Mouse (Mus musculus): Measurements from ENCODE around the gene Nlrp3. TPM values are rescaled to one million over a fixed set of nuclear protein-coding genes. Genes with fewer than 3 reads are reported as not detected.

Nlrp3 gene
- total and polyA plus RNA-seq, 2 experiments from 2014 or later = 0.07 to 0.27 TPM

GRCm38 (mm10) chr11:59538387-59538786, 3.0 kb upstream of the Nlrp3 start:
- H3K9ac ChIP-seq (replicated peaks; ENCODE audit: low read length, poor library complexity, severe bottlenecking) = no peak overlapping the region
- DNase-seq (ENCODE audit: low spot score) (peak; percentile 60), ATAC-seq (ENCODE audit: low FRiP score) (no peak)
- H3K4me1 ChIP-seq (ENCODE audit: insufficient read depth, low read length) = no peaks in the 10 kb centered on the region; the same call in 1 of the 2 replicates
- WGBS = 39% methylated on average over 11 of the region's 11 CpGs
- H3K4me2 ChIP-seq (ENCODE audit: low read depth, low read length, poor library complexity, severe bottlenecking) = no peak overlapping the region
- no peak overlapping the region for H3K27ac ChIP-seq (ENCODE audit: low read depth, low read length)
- TF ChIP-seq CTCF (IDR thresholded peaks at IDR 0.05) = peak; percentile 48
- H3K9me3 ChIP-seq (ENCODE audit: low read length) = no peaks in the 10 kb centered on the region
- no peak overlapping the region for H3K4me3 ChIP-seq (ENCODE audit: low read depth, low read length)
- H3K36me3 ChIP-seq (ENCODE audit: insufficient read depth, low read length) = no peaks in the 10 kb centered on the region
- no peaks in the 10 kb centered on the region for H3K27me3 ChIP-seq (ENCODE audit: insufficient read depth, low read length)

DNA sequence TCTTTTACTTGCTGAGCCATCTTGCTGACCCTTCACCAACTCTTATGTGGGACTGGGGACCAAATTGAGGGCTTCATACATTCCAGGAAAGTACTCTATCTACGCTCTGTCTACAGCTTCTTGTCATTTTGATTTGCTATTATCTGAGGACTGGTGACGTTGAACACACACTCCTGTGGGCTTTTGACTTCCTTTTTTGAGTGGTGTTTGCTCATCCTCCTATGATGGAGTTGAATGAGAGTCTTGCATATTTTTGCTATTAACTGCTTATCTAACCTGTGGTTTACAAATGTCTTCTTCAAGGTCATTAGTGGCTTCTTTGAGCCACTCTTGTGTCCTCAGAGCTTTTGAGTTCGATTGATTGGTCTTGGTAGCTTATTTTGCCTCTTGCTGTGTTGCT, 1.2 kb upstream of the Nlrp3 start:
- WGBS = 80% methylated on average over 3 of the region's 3 CpGs
- no peak overlapping the region for H3K9ac ChIP-seq (replicated peaks; ENCODE audit: low read length, poor library complexity, severe bottlenecking)

GRCm38 (mm10) chr11:59542442-59542841, 1.1 kb downstream of the Nlrp3 start:
- no peak overlapping the region for H3K4me3 ChIP-seq (ENCODE audit: low read depth, low read length)
- no peaks in the 10 kb centered on the region for H3K27me3 ChIP-seq (ENCODE audit: insufficient read depth, low read length)
- H3K9ac ChIP-seq (replicated peaks; ENCODE audit: low read length, poor library complexity, severe bottlenecking) = no peak overlapping the region
- no peaks in the 10 kb centered on the region for H3K36me3 ChIP-seq (ENCODE audit: insufficient read depth, low read length)
- no peak for ATAC-seq (ENCODE audit: low FRiP score)
- H3K9me3 ChIP-seq (ENCODE audit: low read length) = no peaks in the 10 kb centered on the region
- no peak for DNase-seq (ENCODE audit: low spot score)
- no peak overlapping the region for H3K4me2 ChIP-seq (ENCODE audit: low read depth, low read length, poor library complexity, severe bottlenecking)
- no peaks in the 10 kb centered on the region; the same call in 1 of the 2 replicates for H3K4me1 ChIP-seq (ENCODE audit: insufficient read depth, low read length)
- H3K27ac ChIP-seq (ENCODE audit: low read depth, low read length) = no peak overlapping the region
- WGBS = 80% methylated on average over 6 of the region's 6 CpGs
- no peak for TF ChIP-seq CTCF (IDR thresholded peaks at IDR 0.05)

More for the DNA sequence above, 1.2 kb upstream of the Nlrp3 start:
- H3K36me3 ChIP-seq (ENCODE audit: insufficient read depth, low read length) = no peaks in the 10 kb centered on the region
- no peaks in the 10 kb centered on the region for H3K27me3 ChIP-seq (ENCODE audit: insufficient read depth, low read length)
- ATAC-seq (ENCODE audit: low FRiP score) (no peak), DNase-seq (ENCODE audit: low spot score) (no peak)
- H3K4me2 ChIP-seq (ENCODE audit: low read depth, low read length, poor library complexity, severe bottlenecking) = no peak overlapping the region
- no peaks in the 10 kb centered on the region for H3K9me3 ChIP-seq (ENCODE audit: low read length)
- no peak for TF ChIP-seq CTCF (IDR thresholded peaks at IDR 0.05)
- no peak overlapping the region for H3K27ac ChIP-seq (ENCODE audit: low read depth, low read length)
- H3K4me1 ChIP-seq (ENCODE audit: insufficient read depth, low read length) = no peaks in the 10 kb centered on the region; the same call in 1 of the 2 replicates
- H3K4me3 ChIP-seq (ENCODE audit: low read depth, low read length) = no peak overlapping the region

DNA sequence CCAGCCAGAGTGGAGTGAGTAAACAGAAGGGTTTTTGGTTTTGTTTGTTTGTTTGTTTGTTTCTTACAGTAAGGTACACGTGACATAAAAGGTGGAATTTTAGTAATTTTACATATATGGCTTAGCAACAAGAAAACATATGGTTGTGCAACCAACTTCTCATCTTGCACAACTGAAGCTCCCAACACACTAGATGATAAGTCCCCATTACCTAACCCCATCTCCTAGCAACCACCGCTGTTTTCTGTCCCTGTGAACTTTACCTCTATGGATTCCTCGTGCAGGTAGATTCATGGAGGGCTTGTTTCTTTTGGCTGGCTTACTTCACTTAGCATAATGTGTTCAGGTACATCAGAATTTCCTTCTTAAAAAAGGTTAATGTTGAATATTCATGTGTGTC, 2.0 kb downstream of the Nlrp3 start:
- Histone ChIP-seq H3K27ac (ENCODE audit: low read depth, low read length) (no peak overlapping the region), H3K36me3 (ENCODE audit: insufficient read depth, low read length) (no peaks in the 10 kb centered on the region)
- WGBS = 80% methylated on average over 3 of the region's 3 CpGs

DNA sequence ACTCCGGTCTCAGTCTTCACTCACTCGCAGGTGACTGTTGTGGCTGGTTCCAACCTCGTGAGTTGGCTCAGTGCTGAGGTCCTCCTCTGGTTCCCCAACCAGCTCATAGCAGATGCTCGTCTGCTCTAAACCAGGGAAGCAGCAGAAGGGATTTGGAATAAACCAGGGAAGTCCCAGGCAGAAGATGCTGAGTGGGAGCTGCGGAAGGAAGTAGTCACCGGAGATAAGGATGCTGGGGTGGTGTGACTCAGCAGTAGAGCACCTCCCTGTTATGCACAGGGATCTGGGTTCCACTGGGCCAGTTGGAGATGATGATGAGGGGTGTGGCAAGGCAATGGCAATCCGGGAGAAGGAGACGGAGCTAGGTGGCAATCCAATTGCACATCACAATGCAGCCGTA, 2.6 kb downstream of the Nlrp3 start:
- H3K4me3 ChIP-seq (ENCODE audit: low read depth, low read length) = no peak overlapping the region
- no peaks in the 10 kb centered on the region for H3K9me3 ChIP-seq (ENCODE audit: low read length)
- H3K4me1 ChIP-seq (ENCODE audit: insufficient read depth, low read length) = no peaks in the 10 kb centered on the region
- H3K9ac ChIP-seq (replicated peaks; ENCODE audit: low read length, poor library complexity, severe bottlenecking) = no peak overlapping the region
- no peaks in the 10 kb centered on the region for H3K36me3 ChIP-seq (ENCODE audit: insufficient read depth, low read length)
- 87% methylated on average over 9 of the region's 9 CpGs for WGBS
- H3K27me3 ChIP-seq (ENCODE audit: insufficient read depth, low read length) = no peaks in the 10 kb centered on the region
- no peak overlapping the region for H3K27ac ChIP-seq (ENCODE audit: low read depth, low read length)
- ATAC-seq (ENCODE audit: low FRiP score) (no peak), DNase-seq (ENCODE audit: low spot score) (no peak)
- TF ChIP-seq CTCF (IDR thresholded peaks at IDR 0.05) = no peak
- no peak overlapping the region for H3K4me2 ChIP-seq (ENCODE audit: low read depth, low read length, poor library complexity, severe bottlenecking)

More for the DNA sequence above, 2.0 kb downstream of the Nlrp3 start:
- Histone ChIP-seq H3K9me3 (ENCODE audit: low read length) (no peaks in the 10 kb centered on the region), H3K27me3 (ENCODE audit: insufficient read depth, low read length) (no peaks in the 10 kb centered on the region), H3K4me2 (ENCODE audit: low read depth, low read length, poor library complexity, severe bottlenecking) (no peak overlapping the region), H3K4me3 (ENCODE audit: low read depth, low read length) (no peak overlapping the region), H3K4me1 (ENCODE audit: insufficient read depth, low read length) (no peaks in the 10 kb centered on the region), H3K9ac (replicated peaks; ENCODE audit: low read length, poor library complexity, severe bottlenecking) (no peak overlapping the region)
- TF ChIP-seq CTCF (IDR thresholded peaks at IDR 0.05) = no peak
- ATAC-seq (ENCODE audit: low FRiP score) = no peak
- DNase-seq (ENCODE audit: low spot score) = no peak

GRCm38 (mm10) chr11:59554127-59554526, 12.8 kb downstream of the Nlrp3 start:
- ATAC-seq (ENCODE audit: low FRiP score) (no peak), DNase-seq (ENCODE audit: low spot score) (no peak)
- no peak overlapping the region for H3K4me3 ChIP-seq (ENCODE audit: low read depth, low read length)
- H3K4me2 ChIP-seq (ENCODE audit: low read depth, low read length, poor library complexity, severe bottlenecking) = no peak overlapping the region
- 93% methylated on average over 11 of the region's 11 CpGs for WGBS
- no peaks in the 10 kb centered on the region for H3K9me3 ChIP-seq (ENCODE audit: low read length)
- no peaks in the 10 kb centered on the region for H3K27me3 ChIP-seq (ENCODE audit: insufficient read depth, low read length)
- no peaks in the 10 kb centered on the region for H3K4me1 ChIP-seq (ENCODE audit: insufficient read depth, low read length)
- no peak overlapping the region for H3K9ac ChIP-seq (replicated peaks; ENCODE audit: low read length, poor library complexity, severe bottlenecking)
- no peaks in the 10 kb centered on the region for H3K36me3 ChIP-seq (ENCODE audit: insufficient read depth, low read length)
- H3K27ac ChIP-seq (ENCODE audit: low read depth, low read length) = no peak overlapping the region
- TF ChIP-seq CTCF (IDR thresholded peaks at IDR 0.05) = no peak

All from midbrain, postnatal 0 days (tissue).